Mouse (Mus musculus) fibroblast of lung, adult 2 months (primary cell): ENCODE measurements around the gene Cnn3.
A peak's percentile ranks its signal among the peaks of the same experiment; 100 is the strongest.

Experiments used
- DNase-seq: peaks from one replicate; pipeline ENCODE4 v3.0.0-alpha.2; 2011; ENCODE audit warnings: low read depth

Cnn3 gene

DNA sequence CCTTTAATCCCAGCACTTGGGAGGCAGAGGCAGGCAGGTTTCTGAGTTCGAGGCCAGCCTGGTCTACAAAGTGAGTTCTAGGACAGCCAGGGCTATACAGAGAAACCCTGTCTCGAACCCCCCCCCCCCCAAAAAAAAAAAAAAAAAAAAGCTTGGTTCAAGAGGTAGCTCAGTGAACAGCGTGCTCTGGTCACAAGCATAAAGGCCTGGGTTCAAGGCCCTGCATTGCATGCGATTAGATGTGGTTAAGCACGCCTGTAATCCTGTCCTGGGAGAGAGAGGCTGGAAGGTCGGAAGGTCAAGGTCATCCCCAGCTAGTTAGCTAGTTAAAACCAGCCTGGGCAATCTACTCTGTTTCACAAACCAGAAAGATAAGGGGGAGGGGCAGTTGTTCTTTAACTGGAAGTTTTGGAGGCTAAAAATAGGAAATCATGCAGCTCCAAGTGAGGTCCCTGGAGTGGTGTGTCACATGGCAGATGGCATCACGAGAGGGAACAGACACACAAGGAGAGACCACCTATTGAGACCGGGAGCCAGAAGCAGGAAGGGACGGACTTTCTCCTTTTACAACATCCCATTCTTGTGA lies 7.4 kb upstream of the Cnn3 start:
- no peak for DNase-seq

DNA sequence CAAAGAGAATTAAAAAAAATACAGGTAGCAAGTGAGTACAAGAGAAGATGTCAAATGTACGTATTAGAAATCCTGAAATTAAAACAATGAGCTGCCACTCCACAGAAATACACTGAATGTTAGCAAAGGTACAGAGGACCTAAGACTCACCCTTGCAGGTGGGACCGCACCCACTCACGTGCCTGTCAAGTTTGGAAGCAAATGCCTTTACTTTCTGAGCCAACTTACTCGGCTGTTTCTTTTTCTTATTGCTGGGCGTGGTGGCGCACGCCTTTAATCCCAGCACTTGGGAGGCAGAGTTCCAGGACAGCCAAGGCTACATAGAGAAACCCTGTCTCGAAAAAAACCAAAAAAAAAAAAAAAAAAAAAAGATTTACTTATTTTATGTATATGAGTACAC lies 3.9 kb upstream of the Cnn3 start:
- no peak for DNase-seq

DNA sequence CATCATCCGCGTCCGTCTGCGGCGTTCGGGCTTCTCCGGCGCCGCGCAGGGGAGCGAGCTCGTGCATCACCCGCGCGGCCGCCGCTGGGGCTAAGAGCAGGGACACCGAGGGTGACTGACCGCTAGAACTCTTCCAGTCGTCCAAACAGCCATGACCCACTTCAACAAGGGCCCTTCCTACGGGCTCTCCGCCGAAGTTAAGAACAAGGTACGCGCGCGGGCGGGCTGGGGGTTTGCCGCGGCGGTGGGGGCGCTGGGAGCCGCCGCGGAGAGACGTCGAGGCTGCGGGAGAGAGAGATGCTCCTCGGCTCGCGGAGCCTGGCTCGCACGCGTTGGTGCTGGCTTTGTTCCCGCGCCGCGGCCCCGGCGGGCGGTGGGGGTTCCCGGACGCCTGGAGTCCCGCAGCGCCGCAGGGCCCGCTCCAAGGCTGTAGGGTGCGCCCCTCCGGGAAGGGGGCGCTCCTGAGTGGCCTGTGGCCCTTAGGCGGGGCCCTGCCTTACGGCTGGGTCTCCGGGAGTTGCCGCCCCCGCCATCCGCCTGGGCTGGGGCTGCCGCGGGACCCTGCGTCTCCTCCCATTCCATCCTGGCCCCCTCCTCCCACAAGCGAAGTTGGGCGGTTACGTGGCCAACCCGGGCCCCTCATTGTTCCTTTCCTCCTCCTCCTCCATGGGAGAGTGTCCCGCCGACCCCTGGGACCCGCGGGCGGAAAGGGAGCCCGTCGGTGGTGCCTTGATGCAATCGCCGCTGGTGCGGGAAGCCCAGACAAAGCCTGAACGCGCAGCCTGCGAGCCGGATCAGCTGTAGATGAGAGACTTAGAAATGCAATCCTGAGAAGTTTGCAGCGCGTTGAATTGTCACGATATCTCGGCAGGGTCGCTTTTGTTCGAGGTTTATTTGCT lies 573 bp downstream of the Cnn3 start:
- DNase-seq, result peak; percentile 45

DNA sequence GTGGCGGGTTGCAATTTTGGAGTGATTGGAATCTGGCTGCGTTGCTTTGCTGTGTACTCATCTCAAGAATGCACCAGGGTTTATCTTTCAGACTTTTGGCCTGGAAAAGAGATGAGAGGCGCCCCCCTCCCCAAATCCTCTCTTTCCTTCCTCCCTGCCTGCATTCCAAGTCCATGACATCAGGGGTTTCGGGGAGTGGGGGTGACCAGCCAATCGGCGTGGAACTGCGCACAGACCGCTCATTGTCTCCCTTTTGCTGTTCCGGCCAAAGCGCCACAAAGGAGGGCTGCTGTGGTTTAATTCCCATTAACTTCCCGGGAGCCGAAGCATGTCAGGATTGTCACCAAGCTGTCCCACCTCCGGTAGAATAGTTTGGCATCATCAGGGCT lies 1.2 kb downstream of the Cnn3 start:
- DNase-seq, result peak; percentile 53

DNA sequence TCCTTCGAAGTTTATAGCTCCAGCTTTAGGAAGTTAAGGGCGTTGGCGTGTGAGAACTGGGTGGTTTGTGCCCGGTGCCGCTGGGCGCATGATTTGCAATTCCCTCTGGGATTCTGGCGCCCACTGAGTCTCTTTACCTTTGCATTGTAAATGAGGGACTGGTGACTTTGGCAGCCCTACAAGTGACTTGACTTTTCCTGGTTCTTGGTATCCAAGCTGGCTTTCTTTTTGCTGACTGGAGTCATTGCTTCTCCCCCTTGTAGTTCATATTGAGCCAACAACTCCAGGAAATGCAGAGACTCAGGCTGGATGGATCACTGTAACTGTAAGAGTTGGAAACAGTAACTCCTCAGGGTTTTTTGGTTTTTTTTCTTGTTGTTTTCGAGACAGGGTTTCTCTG lies 1.9 kb downstream of the Cnn3 start:
- DNase-seq, result no peak

DNA sequence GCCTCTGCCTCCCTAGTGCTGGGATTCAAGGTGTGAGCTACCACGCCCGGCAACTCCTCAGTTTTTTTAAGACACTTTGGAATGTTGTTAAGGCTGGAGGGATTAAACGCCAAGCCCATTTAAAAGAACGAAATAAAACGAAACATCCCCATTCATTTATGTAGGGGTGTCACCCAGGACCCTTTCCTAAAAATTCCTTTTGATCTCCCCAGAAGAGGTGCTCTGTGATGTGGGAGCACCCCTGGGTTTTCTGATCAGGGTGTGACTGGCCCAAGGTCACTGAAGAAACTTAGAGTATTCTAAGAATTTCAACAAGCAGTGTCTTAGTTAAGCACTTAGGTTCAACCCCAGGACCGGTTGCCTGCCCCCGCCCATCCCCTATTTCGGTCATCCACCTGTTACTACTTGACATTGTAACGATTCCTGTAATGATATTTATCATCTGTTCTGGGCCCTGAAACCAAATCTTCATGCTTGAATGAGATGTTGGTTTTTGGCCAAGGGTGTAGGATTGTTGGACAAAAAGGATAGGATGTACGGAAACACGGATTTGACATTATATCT lies 2.5 kb downstream of the Cnn3 start:
- no peak for DNase-seq

DNA sequence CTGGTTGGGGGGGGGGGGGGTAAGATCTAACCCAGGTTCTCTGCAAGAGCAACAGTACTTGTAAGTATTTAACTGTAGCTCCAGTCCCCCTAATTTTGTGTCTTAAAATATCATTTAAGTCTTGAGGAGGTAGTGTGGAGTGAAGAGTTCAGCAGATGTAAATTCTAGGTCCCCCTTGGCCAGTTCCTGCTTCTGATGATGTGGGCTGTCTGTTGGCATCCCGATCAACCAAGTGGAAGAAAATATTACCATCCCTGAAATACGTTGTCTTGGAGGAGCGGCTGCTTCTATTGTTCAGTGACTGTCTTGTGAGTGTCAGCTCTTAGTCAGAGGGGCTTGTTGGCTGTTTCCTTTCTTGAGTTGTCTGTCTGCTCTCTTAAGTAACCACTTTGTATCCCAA lies 3.2 kb downstream of the Cnn3 start:
- DNase-seq, result no peak

DNA sequence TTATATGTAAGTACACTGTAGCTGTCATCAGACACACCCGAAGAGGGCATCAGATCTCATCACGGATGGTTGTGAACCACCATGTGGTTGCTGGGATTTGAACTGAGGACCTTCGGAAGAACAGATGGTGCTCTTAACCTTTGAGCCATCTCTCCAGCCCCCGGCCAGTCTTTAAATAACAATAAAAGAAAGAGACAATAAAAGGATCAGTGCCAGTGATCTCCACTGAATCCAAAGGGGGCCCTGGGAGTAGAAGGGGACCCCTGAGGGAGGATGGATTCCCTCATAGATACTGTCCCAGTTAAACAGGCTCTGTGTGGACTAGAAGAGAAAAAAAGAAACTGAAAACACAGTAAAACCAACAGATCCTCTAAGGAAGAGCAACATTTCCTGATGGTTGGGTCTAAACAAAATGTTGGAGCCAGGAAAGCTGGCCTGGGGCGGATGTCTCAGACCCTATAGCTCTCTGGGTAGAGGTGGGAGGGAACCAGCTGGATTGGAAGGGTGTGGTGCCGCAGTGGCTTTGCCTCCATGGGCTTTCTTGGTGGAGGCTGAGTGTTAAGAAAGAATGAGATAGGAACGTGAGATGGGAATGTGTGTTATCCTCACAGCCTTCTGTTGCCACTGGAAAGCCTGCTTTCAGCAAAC lies 4.1 kb downstream of the Cnn3 start:
- DNase-seq, result no peak

DNA sequence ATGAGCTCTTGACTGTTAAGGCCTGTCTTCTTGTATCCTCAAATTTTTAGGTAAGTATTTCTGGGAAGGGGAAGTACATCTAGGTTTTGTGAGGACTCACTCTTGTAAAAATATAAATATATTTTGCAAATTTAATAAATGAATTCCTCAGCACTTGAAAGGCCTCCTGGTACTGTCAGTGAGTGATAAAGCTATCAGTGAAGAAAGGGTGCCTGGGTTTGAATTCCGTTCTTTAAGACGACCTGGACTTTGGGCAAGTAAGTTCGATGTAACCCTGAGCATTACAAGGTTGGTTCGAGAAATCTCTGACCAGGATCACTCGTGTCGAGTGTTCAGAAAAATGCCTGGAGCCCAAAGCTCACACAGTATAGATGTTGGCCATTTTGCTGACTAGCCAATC lies 7.1 kb downstream of the Cnn3 start:
- DNase-seq, result no peak

DNA sequence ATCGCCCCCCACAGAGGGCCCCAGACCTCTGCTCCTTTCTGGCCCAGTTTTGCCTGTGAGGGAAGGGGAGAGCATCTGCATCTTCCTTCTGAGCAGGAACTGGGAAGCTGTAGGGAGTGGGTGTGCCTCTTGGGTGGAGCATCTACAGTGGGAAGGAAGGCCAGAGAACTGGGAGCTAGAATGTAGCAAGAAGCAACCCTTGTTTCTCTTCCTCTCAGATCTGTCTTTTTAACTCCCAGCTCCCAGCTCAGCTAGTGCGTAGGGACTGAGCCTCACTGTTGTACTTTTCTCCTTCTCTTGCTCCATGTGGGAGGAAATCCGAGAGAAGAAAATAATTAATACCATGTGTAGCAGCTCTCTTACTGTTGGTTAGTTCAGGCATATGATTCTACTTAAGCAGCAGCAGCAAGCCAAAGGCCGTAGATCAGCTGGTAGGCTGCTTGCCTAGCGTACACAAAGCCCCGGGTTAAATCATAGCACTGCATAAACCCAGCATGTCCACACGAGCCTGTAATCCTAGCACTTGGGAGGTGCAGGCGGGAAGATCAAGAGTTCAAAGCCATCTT lies 7.8 kb downstream of the Cnn3 start:
- peak; percentile 77 for DNase-seq

DNA sequence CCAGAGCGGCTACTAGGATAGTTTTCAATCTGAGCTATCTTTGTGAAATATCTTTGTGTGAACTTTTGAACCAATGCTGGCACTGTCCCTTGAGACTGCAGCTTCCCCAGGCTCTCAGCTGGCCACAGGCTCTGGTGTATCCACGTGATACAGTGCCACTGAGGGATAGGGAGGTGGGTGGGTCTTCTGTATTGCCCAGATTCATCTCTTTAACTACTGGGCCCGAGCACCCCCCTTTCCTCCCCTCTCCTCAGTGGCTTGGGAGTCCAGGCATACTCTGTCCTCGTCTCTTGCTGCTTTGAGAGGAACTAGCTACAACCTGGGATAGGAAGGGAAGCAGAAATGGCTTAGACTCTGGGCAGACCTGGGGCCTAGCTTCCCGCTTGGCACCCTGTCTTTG lies 9.0 kb downstream of the Cnn3 start:
- no peak for DNase-seq

DNA sequence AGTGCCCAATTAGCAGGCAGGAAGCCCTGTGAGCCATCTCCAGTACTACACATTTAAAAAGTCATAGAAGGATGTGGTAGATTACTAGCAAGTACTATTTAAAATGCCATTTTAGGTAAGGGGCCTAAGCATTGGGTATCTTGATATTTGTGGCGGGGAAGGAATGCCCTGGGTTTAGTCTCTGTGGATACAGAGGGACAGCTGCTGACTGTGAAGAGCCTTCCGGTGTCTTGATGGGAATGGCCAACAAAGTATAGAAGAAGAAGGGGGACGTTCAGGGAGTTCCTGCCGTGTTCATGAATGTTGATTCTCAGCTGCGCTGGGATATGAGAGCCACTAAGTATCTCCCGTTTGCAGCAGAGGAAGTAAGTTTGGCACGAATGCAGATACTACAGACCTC lies 10.8 kb downstream of the Cnn3 start:
- no peak for DNase-seq

DNA sequence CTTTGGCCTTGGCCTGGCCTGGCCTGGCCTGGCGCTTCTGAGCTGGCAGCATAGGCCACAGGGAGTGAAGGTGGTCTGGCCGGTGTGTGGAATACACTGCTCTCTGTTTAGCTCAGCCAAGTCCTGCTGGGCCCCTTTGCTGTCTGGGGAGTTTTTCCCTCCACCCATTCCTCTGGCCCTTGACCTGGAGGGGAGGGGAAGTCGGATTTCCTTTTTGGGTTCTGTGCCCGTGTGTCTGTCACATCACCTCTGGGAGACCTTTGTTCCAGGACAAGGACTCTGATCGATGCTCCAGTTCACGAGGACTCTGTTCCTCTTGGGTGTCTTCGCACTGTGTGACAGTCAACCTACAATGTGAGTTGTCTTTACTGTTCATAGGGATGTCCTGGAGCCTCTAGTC lies 11.7 kb downstream of the Cnn3 start:
- DNase-seq, result no peak

DNA sequence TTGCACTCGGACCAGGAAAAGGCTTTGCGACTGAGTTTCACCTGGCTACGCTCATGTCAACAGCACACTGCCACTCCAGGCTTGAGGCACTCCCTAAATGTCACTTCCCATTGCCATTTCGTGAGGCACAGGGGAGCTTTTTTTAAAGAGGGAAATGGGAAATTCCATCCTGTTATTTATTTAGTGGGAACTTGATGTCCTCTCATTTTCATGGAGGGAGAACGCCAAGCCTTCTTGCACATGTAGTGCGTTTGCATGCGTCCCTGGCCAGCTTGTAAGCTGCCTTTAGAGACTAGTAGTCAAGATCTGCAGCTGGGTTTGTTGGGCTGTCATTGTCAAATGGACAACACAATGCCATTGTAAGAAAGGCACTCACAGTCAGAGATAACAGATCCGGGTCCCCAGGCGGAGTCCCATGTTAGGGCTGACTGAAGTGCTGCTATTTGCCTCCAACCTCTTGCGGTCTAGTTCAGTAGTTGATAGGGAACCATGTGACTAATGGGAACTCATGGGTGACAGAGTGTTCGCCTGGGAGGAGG lies 13.4 kb downstream of the Cnn3 start:
- DNase-seq, result no peak

DNA sequence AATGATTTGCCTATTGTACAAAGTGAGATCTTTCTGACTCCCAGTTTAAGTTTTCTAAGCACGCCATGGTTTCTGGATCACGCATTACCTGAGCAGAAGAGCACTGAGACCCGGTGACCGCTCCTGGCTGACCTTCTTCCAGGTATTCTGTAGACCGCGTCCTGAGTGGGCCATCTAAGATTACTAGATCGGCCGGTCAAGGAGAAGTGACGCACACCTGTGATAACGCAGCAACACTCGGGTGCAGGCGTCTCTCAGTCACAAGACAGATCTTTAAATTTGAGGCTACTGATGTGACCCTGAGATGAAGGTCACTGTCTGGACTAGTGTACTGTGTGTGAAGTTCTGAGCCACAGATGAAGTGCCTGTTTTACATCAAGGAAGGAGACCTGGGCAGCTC lies 15.2 kb downstream of the Cnn3 start:
- no peak for DNase-seq

DNA sequence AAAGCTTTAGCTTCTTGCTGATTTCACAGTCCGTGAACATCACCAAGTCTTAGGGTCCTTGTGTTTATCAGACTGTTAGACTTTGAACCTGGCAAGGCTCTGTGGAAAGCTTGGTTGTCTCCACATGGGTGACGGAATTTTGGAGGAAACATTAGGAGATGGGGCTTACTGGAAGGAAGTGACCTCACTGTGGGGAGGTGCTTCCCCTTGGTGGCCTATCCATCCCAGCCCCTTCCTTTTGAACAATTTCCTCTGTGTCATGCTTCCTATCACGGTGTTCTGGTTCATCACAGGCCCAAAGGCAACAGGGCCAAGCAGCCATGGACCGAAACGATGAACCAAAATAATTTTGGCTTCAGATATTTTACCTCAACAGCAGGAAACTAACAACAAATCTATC lies 16.0 kb downstream of the Cnn3 start:
- DNase-seq, result no peak

DNA sequence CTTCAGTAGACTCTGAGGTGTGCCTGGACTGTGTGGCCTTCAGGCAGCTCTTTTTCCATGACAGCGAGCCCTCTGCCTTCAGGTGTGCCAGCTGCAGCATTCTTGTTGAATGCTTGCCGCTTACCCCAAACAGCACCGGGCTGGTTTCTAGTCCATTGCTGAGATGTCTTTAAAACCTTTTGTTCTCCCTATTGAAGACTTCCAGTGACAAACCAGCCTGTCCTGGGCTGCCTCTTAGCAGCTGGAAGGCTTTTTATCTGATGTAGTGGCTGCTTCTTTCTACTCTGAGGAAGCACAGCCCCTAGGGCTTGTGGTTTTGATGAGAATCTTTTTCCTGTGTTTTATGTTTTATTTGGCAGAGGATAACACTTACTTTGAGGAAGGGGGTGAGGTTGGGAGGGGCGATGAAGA lies 17.6 kb downstream of the Cnn3 start:
- DNase-seq, result no peak

DNA sequence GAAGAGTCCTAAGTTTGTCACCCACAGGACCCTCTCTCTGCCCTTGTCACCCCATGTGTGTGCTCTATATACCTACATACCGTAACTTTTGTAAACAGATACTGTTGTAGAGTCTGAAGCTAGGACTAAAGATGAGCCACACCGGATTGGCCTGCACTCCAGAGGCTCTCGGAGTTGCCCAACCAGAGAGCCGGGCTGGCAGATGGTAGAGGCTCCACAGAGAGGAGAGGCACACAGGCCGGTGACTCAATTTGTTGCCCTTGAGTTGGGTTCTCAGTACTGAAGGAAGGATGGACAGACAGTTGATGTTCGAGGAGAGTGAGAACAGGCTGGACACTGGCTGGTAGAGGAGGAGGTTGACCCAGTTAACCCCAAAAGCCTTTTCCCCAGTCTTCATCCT lies 18.1 kb downstream of the Cnn3 start:
- DNase-seq, result no peak

DNA sequence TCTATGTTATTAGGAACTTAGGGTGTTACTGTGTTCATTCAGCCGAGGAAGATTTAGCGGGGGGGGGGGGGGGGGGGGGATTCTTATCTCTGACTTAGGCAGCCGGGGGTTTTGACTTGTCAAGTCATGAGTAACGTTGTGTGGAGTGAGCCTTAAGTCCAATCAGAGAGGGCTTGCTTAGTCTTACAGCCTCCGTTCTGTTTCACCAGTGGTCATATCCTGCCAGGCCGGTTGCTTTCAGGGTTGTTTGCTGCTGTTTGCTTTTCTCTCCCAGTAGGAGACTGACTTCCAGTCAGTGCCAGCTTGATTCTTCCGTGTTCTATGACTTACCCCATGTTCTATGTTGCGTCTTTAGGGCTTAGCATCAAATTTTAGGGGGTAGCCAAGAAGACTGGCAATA lies 20.2 kb downstream of the Cnn3 start:
- no peak for DNase-seq

DNA sequence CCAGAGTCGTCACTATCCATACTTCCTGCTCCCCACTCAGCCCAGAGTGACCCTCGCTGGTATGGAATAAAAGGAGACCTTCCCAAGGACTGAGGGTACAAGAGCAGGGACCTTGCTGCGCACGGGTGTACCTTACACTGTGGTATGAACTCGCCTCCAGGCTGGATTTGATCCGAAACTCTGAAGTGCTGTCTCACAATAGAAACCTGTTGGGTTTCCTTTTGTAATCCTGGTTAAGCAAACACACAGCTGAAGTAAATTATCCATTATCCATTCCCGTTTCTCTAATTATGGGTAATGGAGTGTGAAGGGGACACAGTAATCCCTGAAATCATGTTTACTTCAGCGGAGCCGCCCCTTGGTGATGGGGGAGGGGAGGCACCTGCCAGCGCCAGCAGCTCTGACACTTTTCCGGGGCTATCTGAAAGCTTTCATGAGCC lies 21.8 kb downstream of the Cnn3 start:
- DNase-seq, result no peak

DNA sequence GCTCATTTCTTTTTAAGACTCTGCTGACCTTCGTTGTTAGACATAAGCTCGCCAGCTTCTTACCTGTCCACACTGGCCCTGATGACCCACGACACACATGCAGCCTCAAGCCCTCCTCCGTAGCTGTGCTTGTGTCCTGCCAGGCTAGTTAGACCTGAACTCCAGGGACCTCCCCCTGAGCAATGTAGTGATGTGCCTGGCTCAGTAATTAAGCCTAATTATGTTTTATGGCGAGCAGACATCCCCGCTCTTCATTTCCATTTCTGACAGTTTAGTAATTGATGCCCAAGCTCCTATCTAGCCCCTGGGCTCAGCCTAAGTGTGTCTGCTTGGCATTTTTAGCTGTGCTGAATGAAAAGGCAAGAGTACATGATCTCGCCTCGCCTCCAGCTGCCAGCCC lies 22.3 kb downstream of the Cnn3 start:
- DNase-seq, result no peak

DNA sequence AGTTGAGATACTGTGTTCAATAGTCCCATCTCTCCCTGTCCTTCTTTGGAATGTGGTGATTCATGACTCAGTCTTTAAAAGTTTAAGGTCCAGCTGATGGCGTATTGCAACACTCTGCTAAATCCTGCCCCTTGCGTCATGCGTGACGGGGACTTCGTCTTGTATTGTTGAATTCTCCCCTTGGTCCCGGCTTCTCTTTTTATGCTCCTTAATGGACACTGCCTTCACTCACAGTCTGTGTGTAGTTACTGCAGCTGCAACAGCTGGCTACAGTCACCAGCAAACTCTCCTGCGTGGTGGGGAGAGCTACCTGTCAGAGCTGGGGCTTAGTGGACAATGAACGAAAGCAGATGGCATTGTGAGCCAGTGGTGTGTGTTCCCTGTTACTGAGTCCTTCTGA lies 23.2 kb downstream of the Cnn3 start:
- no peak for DNase-seq
